Mouse (Mus musculus): ENCODE measurements around the gene Spata31d1a. TPM values are rescaled to one million over a fixed set of nuclear protein-coding genes. Genes with fewer than 3 reads are reported as not detected.

Gene Spata31d1a
- not detected for polyA plus RNA-seq (2017; shearing (Covaris generic))

GRCm38 (mm10) chr13:59710230-59710629 lies at the start of gene Spata31d1a:
TSS of gene Spata31d1a (minus strand) at chr13:59710330.

DNA sequence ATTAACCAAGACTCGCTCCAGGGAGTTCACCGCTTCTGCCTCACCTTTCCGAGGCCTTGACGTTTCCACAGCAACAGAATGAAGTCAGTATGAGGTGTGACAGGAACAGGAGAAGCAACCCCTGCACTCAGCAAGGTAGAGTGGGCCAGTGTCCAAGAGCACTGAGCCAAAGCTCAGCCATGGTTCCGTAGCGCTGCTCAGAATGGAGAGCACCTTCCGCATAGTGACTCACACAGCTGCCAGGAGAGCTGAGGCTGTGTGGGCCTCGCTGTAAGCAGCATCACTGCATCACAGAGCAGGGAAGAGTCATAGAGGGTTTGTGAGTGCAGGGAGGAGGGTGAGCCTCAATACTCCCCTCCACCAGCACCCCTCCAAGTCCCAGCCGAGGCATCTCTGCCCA lies 36.6 kb upstream of the Spata31d1a start, which contains the start of gene 1700014D04Rik:
Gene 1700014D04Rik, minus strand, starts transcription at position 42 of the 400 bp plus-strand sequence.

DNA sequence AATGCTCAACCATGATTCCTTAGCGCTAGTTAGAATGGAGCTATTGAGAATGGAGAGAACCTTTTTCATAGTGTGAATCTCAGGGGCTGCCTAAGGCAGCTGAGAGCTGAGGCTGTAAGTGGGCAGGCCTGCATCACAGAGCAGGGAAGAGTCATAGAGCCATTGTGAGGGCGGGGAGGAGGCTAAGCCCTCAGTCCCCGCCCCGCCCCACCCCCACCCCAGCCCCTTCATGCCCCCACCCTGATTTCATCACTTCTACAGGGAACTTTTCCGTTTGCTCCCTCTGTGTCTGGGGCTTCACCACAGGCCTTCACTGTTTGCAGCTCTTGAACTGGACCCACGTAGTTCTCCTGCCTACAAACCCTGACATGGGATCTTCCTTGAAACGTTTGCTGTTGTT lies 21.5 kb upstream of the Spata31d1a start, which contains the start of gene Spata31d1d:
Gene Spata31d1d, minus strand, starts transcription at position 101 of the 400 bp plus-strand sequence.

DNA sequence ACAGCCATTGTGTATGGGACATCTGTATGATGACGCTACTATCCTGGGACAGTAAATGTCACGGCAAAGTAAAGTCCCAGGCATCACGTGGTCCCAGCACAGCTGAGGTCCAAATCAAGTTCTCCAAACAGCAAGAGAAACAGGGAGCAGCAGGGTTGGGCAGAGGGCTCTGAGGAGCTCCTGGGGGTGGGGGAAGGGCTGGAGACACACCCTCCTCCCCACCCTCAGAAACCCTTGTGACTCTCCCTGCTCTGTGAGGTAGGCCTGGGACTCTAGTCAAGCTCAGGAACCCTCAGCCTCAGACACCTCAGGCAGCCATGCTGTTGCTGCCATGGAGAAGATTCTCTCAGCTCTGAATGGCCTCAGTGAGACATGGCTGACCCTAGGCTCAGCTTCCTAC lies 1.9 kb upstream of the Spata31d1a start, which contains the start of gene Spata31d1b:
Gene Spata31d1b, plus strand, starts transcription at position 301 of the 400 bp plus-strand sequence.

GRCm38 (mm10) chr13:59694008-59694407 lies 16.1 kb downstream of the Spata31d1a start, which contains the start of gene 4921517D22Rik:
TSS of gene 4921517D22Rik (minus strand) at chr13:59694108.

DNA sequence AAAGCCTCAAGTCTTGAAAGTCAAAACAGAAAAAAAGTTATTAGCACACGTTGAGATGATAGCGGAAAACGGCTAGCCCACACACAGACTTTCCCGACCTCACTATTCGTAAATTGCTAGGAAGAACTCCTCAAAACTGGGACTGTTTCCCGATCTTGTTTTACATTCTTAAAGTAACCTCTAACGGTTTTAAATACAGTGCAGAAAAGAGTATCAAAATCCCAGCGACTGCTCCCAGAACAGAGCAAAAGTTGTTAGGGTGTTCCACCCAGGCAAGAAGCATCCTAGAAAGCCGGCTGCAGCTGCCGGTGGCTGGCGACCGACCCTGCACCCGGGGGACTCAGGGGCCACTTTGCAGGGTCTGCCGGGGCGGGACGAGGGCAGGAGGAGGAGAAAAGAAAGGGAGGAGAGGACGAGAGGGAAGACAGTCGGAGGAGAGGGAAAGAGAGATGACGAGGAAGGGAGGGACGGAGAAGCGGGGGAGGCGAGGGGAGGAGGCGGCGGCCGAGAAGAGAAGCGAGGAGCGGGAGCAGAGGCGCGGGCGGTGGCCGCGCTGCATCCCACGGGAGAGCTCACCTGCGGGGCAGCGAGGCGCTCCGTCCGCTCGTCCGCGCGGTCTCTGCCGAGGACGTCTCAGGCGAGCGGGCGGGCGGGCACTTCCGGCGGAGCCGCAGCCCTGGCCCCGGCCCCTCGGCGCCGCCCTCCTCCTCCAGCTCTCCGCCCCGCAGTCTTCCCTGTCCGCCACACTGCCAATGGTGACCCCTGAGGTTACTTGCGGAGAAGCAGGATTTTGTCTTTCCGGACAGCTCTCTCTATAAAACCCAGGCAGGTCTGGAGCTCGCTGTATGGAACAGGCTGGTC lies 34.7 kb downstream of the Spata31d1a start, which contains the start of gene Golm1:
Gene Golm1, minus strand, starts transcription at position 661 of the 861 bp plus-strand sequence.

Other genes with a start within 250 kb of the Spata31d1a start
- 20.3 TPM for gene Agtpbp1, start 125.1 kb downstream of the Spata31d1a start, polyA plus RNA-seq (2017; shearing (Covaris generic))
- 84.3 TPM for gene Naa35, start 125.1 kb downstream of the Spata31d1a start, polyA plus RNA-seq (2017; shearing (Covaris generic))
- gene Golm1, start 34.5 kb downstream of the Spata31d1a start, polyA plus RNA-seq (2017; shearing (Covaris generic)), result 46.7 TPM
- gene 4921517D22Rik, start 16.2 kb downstream of the Spata31d1a start, polyA plus RNA-seq (2017; shearing (Covaris generic)), result 0.15 TPM
- gene Spata31d1b, start 2.0 kb upstream of the Spata31d1a start, polyA plus RNA-seq (2017; shearing (Covaris generic)), result not detected
- gene Spata31d1d, start 21.4 kb upstream of the Spata31d1a start, polyA plus RNA-seq (2017; shearing (Covaris generic)), result not detected
- gene 1700014D04Rik, start 36.4 kb upstream of the Spata31d1a start, polyA plus RNA-seq (2017; shearing (Covaris generic)), result not detected
- 76.1 TPM for gene Isca1, start 59.5 kb upstream of the Spata31d1a start, polyA plus RNA-seq (2017; shearing (Covaris generic))
- gene Gm49354, start 71.9 kb upstream of the Spata31d1a start, polyA plus RNA-seq (2017; shearing (Covaris generic)), result not detected
- 168 TPM for gene Tut7, start 112.8 kb upstream of the Spata31d1a start, polyA plus RNA-seq (2017; shearing (Covaris generic))

All from inflammation-experienced regulatory T-cells, adult 16 weeks (primary cell).